Mouse (Mus musculus) CD4-positive naive resting alpha-beta T cell, adult 76 days (primary cell): ENCODE results near the gene Scn7a. TPM values are rescaled to one million over a fixed set of nuclear protein-coding genes. Genes with fewer than 3 reads are reported as not detected.

Experiments
- total RNA-seq: library from RNA; stranded (reverse); gene quantifications from one replicate; pipeline ENCODE4 v1.2.4, GENCODE M21; 2023

The Scn7a gene
- not detected for total RNA-seq

GRCm38 (mm10) chr2:66784765-66785164 lies at the start of gene Scn7a:
Scn7a (minus strand) TSS chr2:66784914.

GRCm38 (mm10) chr2:66634580-66635359 lies 149.9 kb downstream of the Scn7a start, which contains the start of gene Scn9a:
Scn9a (minus strand) TSS chr2:66634962.

Other genes starting within 250 kb of the Scn7a start
- gene Scn9a, start 150.0 kb downstream of the Scn7a start, total RNA-seq, result not detected